11 mouse cellular contexts compared by ENCODE assay signal in the genomic region with DNA sequence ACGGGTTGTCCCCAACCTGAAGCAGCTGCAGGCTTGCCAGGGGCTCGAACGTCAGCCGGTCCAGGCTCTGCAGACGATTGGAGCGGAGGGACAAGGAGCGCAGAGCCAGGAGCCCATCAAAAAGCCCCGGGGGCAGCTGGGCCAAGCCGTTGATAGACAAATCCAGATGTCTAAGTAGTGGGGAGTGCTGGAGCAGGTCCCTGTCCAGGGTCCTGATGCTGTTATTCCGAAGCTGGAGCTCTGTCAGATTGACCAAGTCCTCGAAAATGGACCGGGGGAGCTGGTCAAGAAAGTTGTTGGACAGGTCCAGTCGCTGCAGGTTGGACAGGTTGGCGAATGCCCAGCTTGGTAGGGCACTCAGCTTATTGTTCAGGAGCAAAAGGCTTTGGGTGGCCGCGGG. TPM values are rescaled to one million over a fixed set of nuclear protein-coding genes. Genes with fewer than 3 reads are reported as not detected.
DNase-seq lines count a peak whose midpoint lies in the region; ATAC-seq lines count a peak whose summit lies in the region.
"Had no signal": no experiment of that assay in that cellular context is flagged by ENCODE, and none has a peak within 500 bp of the region (broad histone marks: within the 10 kb centered on the region; RNA-seq: fewer than 3 reads in every experiment).

No protein-coding gene starts in this region.

- intact Hi-C loops in left cerebral cortex, postnatal 25 days (cut with DNase I) = no loop called here

- H3K9me3 ChIP-seq in liver, embryonic 12.5 days (replicated peaks) = peaks cover 3% of the 10 kb centered on the region; the same call in 1 of the 2 replicates

- no peaks in the 10 kb centered on the region for H3K36me3 ChIP-seq in liver, embryonic 12.5 days

- 35% methylated on average over 16 of the region's 16 CpGs for WGBS in liver, embryonic 12.5 days (ENCODE audit: insufficient replicate concordance)

- peaks cover 33% of the 10 kb centered on the region; the same call in 1 of the 2 replicates for H3K27me3 ChIP-seq in liver, embryonic 12.5 days (replicated peaks)

- no peak overlapping the region for H3K4me3 ChIP-seq in liver, embryonic 12.5 days

- no peak overlapping the region for H3K4me2 ChIP-seq in liver, embryonic 12.5 days

- H3K27ac ChIP-seq in liver, embryonic 12.5 days = no peak overlapping the region

- DNase-seq in liver = peak; percentile 27
- DNase-seq in adrenal gland, postnatal 14 days = peak; percentile 76
- peak; percentile 50 to 52 for DNase-seq in kidney, postnatal 25 days
- peak; percentile 57 for DNase-seq in ovary, postnatal 36 days (ENCODE audit: low spot score)
- no peak for DNase-seq in spleen, postnatal 4 days (ENCODE audit: low spot score in 2 of 2)
- DNase-seq in cerebellum, postnatal 36 days = no peak
- no peak for DNase-seq in left cerebral cortex, postnatal 25 days (ENCODE audit: low spot score in 2 of 2)
- DNase-seq: cerebellum, postnatal 14 days; gastrocnemius, postnatal 36 days had no signal

- no peak overlapping the region for H3K9ac ChIP-seq in liver, embryonic 12.5 days

- H3K4me1 ChIP-seq in liver, embryonic 12.5 days = no peaks in the 10 kb centered on the region

- ATAC-seq in liver, embryonic 12.5 days = no peak
- ATAC-seq: intestine, embryonic 16.5 days had no signal

RNA-seq across cellular contexts. Expression of a gene that starts 10.1 kb away (rescaled TPM):
- not detected in 2 replicates for polyA plus RNA-seq in liver, embryonic 12.5 days (2016; fragmentation: Nextera tagmentation; extraction: Ambion mirVana)
- total RNA-seq in adrenal gland, postnatal 14 days (2021) = 0.23 TPM in 1 of 2 replicates, not detected in the other
- 10 to 100 TPM; 52.0 to 56.5 TPM for total RNA-seq in left cerebral cortex, postnatal 25 days (2021)

Comparison
In these comparisons a context has a peak if more than half of its experiments do, and no peak if none do; other contexts are left out.
1. DNase-seq: peak in liver (single experiment), adrenal gland, postnatal 14 days (single experiment), kidney, postnatal 25 days (2 of 2) and ovary, postnatal 36 days (single experiment); none in spleen, postnatal 4 days (0 of 2), cerebellum, postnatal 36 days (0 of 2) and left cerebral cortex, postnatal 25 days (0 of 2).
2. RNA of a gene that starts 10.1 kb away (total RNA-seq): 52.0 to 56.5 TPM in left cerebral cortex, postnatal 25 days; 0.23 TPM in adrenal gland, postnatal 14 days; every median in the first group is over 10 times any median in the second.